In the genomic region with DNA sequence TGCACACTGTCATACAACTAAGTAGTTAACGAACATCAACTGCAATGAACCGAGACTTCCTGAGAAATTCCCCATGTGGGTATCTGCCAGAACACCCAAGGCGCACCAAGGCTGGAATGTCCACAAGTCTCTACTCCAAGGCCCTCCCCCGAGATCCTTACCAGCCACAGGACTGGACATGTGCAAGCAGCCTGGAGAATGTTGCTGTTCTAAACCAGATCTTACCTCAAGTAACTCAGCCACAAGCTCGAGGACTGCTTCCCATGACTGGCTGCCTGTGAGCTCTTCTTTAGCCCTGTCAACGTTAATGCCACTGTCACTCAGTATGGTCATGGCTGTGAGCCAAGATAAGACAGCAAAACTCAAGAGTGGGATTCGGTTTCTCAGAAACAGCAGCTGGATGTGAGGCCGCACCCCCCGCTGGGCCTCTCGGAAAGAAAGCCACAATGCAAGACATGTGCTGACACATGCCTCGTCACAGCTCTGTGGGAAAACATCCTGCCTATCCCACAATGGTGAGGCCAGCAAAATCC, we compare ENCODE assay signal across 8 mouse cellular contexts. TPM values are rescaled to one million over a fixed set of nuclear protein-coding genes. Genes with fewer than 3 reads are reported as not detected.
DNase-seq lines count a peak whose midpoint lies in the region; ATAC-seq and TF ChIP-seq lines count a peak whose summit lies in the region.

No protein-coding gene starts in this region.

- no peaks in the 10 kb centered on the region for H3K36me3 ChIP-seq in lung, embryonic 14.5 days (ENCODE audit: insufficient read depth)
- no peaks in the 10 kb centered on the region for H3K36me3 ChIP-seq in embryonic facial prominence, embryonic 13.5 days

- no peak overlapping the region for H3K4me3 ChIP-seq in lung, embryonic 14.5 days (ENCODE audit: low read depth, low read length)
- H3K4me3 ChIP-seq in embryonic facial prominence, embryonic 13.5 days = no peak overlapping the region

- peak overlapping the region; percentile 31; the same call in 1 of the 2 replicates for H3K4me2 ChIP-seq in lung, embryonic 14.5 days
- peak overlapping the region; percentile 21 for H3K4me2 ChIP-seq in embryonic facial prominence, embryonic 13.5 days

- peak; percentile 87 for ATAC-seq in lung, embryonic 14.5 days (ENCODE audit: insufficient read depth)
- ATAC-seq in embryonic facial prominence, embryonic 13.5 days (ENCODE audit: insufficient number of reproducible peaks, insufficient read depth, low FRiP score, low TSS enrichment, low read depth) = peak; percentile 65

- H3K9me3 ChIP-seq in lung, embryonic 14.5 days (ENCODE audit: low read depth, low read length) = no peaks in the 10 kb centered on the region
- no peaks in the 10 kb centered on the region for H3K9me3 ChIP-seq in embryonic facial prominence, embryonic 13.5 days

- 28% methylated on average over 11 of the region's 11 CpGs for WGBS in lung, embryonic 14.5 days
- WGBS in embryonic facial prominence, embryonic 13.5 days = 24% methylated on average over 11 of the region's 11 CpGs

- no peak overlapping the region; the same call in 1 of the 2 replicates for H3K9ac ChIP-seq in lung, embryonic 14.5 days
- no peak overlapping the region for H3K9ac ChIP-seq in embryonic facial prominence, embryonic 13.5 days

- TF ChIP-seq CTCF in lung, embryonic 14.5 days (IDR thresholded peaks at IDR 0.05; ENCODE audit: low read depth) = no peak

- DNase-seq in lung, embryonic 14.5 days = peak; percentile 79
- no peak for DNase-seq in lung, postnatal 14 days
- DNase-seq in kidney, adult 18-20 months = peak; percentile 77
- peak; percentile 58 for DNase-seq in lung, postnatal 10 days
- no peak for DNase-seq in layer of hippocampus, postnatal 36 days
- DNase-seq in left cerebral cortex, adult 9 months (ENCODE audit: low spot score in 2 of 2) = no peak
- no peak for DNase-seq in adrenal gland, adult 2 months

- peak overlapping the region; percentile 60 for H3K27ac ChIP-seq in lung, embryonic 14.5 days (ENCODE audit: low read depth)
- H3K27ac ChIP-seq in embryonic facial prominence, embryonic 13.5 days = peak overlapping the region; percentile 48

- peaks cover 10% of the 10 kb centered on the region for H3K4me1 ChIP-seq in lung, embryonic 14.5 days (ENCODE audit: insufficient read depth)
- H3K4me1 ChIP-seq in embryonic facial prominence, embryonic 13.5 days = peaks cover 34% of the 10 kb centered on the region

- no peaks in the 10 kb centered on the region for H3K27me3 ChIP-seq in lung, embryonic 14.5 days (ENCODE audit: insufficient read depth, low read length)
- H3K27me3 ChIP-seq in embryonic facial prominence, embryonic 13.5 days = no peaks in the 10 kb centered on the region

RNA-seq across cellular contexts. Expression of gene Ston2, which starts 42.4 kb away (rescaled TPM):
- 8.7 and 10.6 TPM in 2 replicates for polyA plus RNA-seq in lung, embryonic 14.5 days (2014; fragmentation: Nextera tagmentation; extraction: Ambion mirVana)
- polyA plus RNA-seq in embryonic facial prominence, embryonic 13.5 days (2015; fragmentation: Nextera tagmentation; extraction: Ambion mirVana) = 7.5 and 7.9 TPM in 2 replicates
- total RNA-seq in layer of hippocampus, postnatal 36 days (2021) = 10 to 100 TPM; 30.8 to 35.6 TPM
- 1 to 10 TPM; 4.6 to 9.7 TPM for total RNA-seq in adrenal gland, adult 2 months (2021)
- polyA plus RNA-seq in adrenal gland, adult 2 months (2012; rRNA removed) = 2.0 and 4.4 TPM in 2 replicates

Comparison
In these comparisons a context has a peak if more than half of its experiments do, and no peak if none do; other contexts are left out.
1. DNase-seq: peak in lung, embryonic 14.5 days (single experiment), kidney, adult 18-20 months (single experiment) and lung, postnatal 10 days (single experiment); none in lung, postnatal 14 days (single experiment), layer of hippocampus, postnatal 36 days (0 of 2), left cerebral cortex, adult 9 months (0 of 2) and adrenal gland, adult 2 months (single experiment).